Mouse (Mus musculus): Measurements from ENCODE around the gene D16Ertd472e. TPM values are rescaled to one million over a fixed set of nuclear protein-coding genes. Genes with fewer than 3 reads are reported as not detected.
"Not testable (repeated sequence)": the region's sequence is repeated elsewhere in the genome, so short reads cannot be mapped to it uniquely, and the experiment has no call there.

The D16Ertd472e gene
- polyA plus RNA-seq, 1 experiment from 2014 or later: 18.5 TPM

- Histone ChIP-seq H3K4me1 (replicated peaks; ENCODE audit: control insufficient read depth, insufficient read depth, low read length) (no peaks in the 10 kb centered on the region), H3K27me3 (ENCODE audit: control insufficient read depth, insufficient read depth, low read length) (no peaks in the 10 kb centered on the region), H3K9ac (ENCODE audit: low read depth, low read length) (no peak overlapping the region), H3K4me3 (ENCODE audit: low read depth, low read length) (no peak overlapping the region), H3K9me3 (ENCODE audit: control insufficient read depth, low read length) (no peaks in the 10 kb centered on the region), H3K4me2 (replicated peaks; ENCODE audit: low read depth, low read length) (no peak overlapping the region), H3K36me3 (ENCODE audit: control insufficient read depth, insufficient read depth, low read length) (no peaks in the 10 kb centered on the region), H3K27ac (ENCODE audit: low read depth, low read length) (no peak overlapping the region)
- 49% methylated on average over 6 of the region's 6 CpGs for WGBS
- no peak for ATAC-seq (ENCODE audit: low FRiP score)
- DNase-seq (ENCODE audit: low spot score): no peak
Measured at GRCm38 (mm10) chr16:78531957-78532605, 44.4 kb downstream of the D16Ertd472e start.

- DNase-seq (ENCODE audit: low spot score): no peak
- no peaks in the 10 kb centered on the region for H3K36me3 ChIP-seq (ENCODE audit: control insufficient read depth, insufficient read depth, low read length)
- no peak for ATAC-seq (ENCODE audit: low FRiP score)
- H3K9ac ChIP-seq (ENCODE audit: low read depth, low read length): no peak overlapping the region
- no peaks in the 10 kb centered on the region for H3K4me1 ChIP-seq (replicated peaks; ENCODE audit: control insufficient read depth, insufficient read depth, low read length)
- H3K4me3 ChIP-seq (ENCODE audit: low read depth, low read length): no peak overlapping the region
- no peak overlapping the region for H3K4me2 ChIP-seq (replicated peaks; ENCODE audit: low read depth, low read length)
- 86% methylated on average over 4 of the region's 4 CpGs for WGBS
- no peaks in the 10 kb centered on the region for H3K9me3 ChIP-seq (ENCODE audit: control insufficient read depth, low read length)
- H3K27ac ChIP-seq (ENCODE audit: low read depth, low read length): no peak overlapping the region
- no peaks in the 10 kb centered on the region for H3K27me3 ChIP-seq (ENCODE audit: control insufficient read depth, insufficient read depth, low read length)
Measured at GRCm38 (mm10) chr16:78522974-78523373, 53.5 kb downstream of the D16Ertd472e start.

GRCm38 (mm10) chr16:78518697-78519096 lies 57.8 kb downstream of the D16Ertd472e start:
- Histone ChIP-seq H3K27ac (ENCODE audit: low read depth, low read length) (no peak overlapping the region), H3K4me1 (replicated peaks; ENCODE audit: control insufficient read depth, insufficient read depth, low read length) (no peaks in the 10 kb centered on the region), H3K4me2 (replicated peaks; ENCODE audit: low read depth, low read length) (no peak overlapping the region), H3K27me3 (ENCODE audit: control insufficient read depth, insufficient read depth, low read length) (no peaks in the 10 kb centered on the region), H3K9ac (ENCODE audit: low read depth, low read length) (no peak overlapping the region), H3K9me3 (ENCODE audit: control insufficient read depth, low read length) (no peaks in the 10 kb centered on the region), H3K4me3 (ENCODE audit: low read depth, low read length) (no peak overlapping the region), H3K36me3 (ENCODE audit: control insufficient read depth, insufficient read depth, low read length) (no peaks in the 10 kb centered on the region)
- ATAC-seq (ENCODE audit: low FRiP score): no peak
- DNase-seq (ENCODE audit: low spot score): no peak
- WGBS: 85% methylated on average over 7 of the region's 7 CpGs

GRCm38 (mm10) chr16:78517171-78517570 lies 59.3 kb downstream of the D16Ertd472e start:
- Histone ChIP-seq H3K27ac (ENCODE audit: low read depth, low read length) (no peak overlapping the region), H3K36me3 (ENCODE audit: control insufficient read depth, insufficient read depth, low read length) (no peaks in the 10 kb centered on the region), H3K4me2 (replicated peaks; ENCODE audit: low read depth, low read length) (no peak overlapping the region), H3K4me1 (replicated peaks; ENCODE audit: control insufficient read depth, insufficient read depth, low read length) (no peaks in the 10 kb centered on the region), H3K27me3 (ENCODE audit: control insufficient read depth, insufficient read depth, low read length) (no peaks in the 10 kb centered on the region), H3K4me3 (ENCODE audit: low read depth, low read length) (no peak overlapping the region), H3K9ac (ENCODE audit: low read depth, low read length) (no peak overlapping the region), H3K9me3 (ENCODE audit: control insufficient read depth, low read length) (no peaks in the 10 kb centered on the region)
- ATAC-seq (ENCODE audit: low FRiP score) (no peak), DNase-seq (ENCODE audit: low spot score) (no peak)
- WGBS: 87% methylated on average over 2 of the region's 2 CpGs

- Histone ChIP-seq H3K27ac (ENCODE audit: low read depth, low read length) (no peak overlapping the region), H3K9me3 (ENCODE audit: control insufficient read depth, low read length) (no peaks in the 10 kb centered on the region), H3K36me3 (ENCODE audit: control insufficient read depth, insufficient read depth, low read length) (no peaks in the 10 kb centered on the region), H3K4me1 (replicated peaks; ENCODE audit: control insufficient read depth, insufficient read depth, low read length) (no peaks in the 10 kb centered on the region), H3K9ac (ENCODE audit: low read depth, low read length) (no peak overlapping the region), H3K4me3 (ENCODE audit: low read depth, low read length) (no peak overlapping the region), H3K27me3 (ENCODE audit: control insufficient read depth, insufficient read depth, low read length) (no peaks in the 10 kb centered on the region), H3K4me2 (replicated peaks; ENCODE audit: low read depth, low read length) (no peak overlapping the region)
- no peak for DNase-seq (ENCODE audit: low spot score)
- ATAC-seq (ENCODE audit: low FRiP score): no peak
- WGBS: 88% methylated on average over 8 of the region's 8 CpGs
Measured at GRCm38 (mm10) chr16:78511526-78511925, 65.0 kb downstream of the D16Ertd472e start.

- Histone ChIP-seq H3K4me1 (replicated peaks; ENCODE audit: control insufficient read depth, insufficient read depth, low read length) (no peaks in the 10 kb centered on the region), H3K9me3 (ENCODE audit: control insufficient read depth, low read length) (no peaks in the 10 kb centered on the region), H3K27ac (ENCODE audit: low read depth, low read length) (no peak overlapping the region), H3K36me3 (ENCODE audit: control insufficient read depth, insufficient read depth, low read length) (no peaks in the 10 kb centered on the region), H3K4me3 (ENCODE audit: low read depth, low read length) (no peak overlapping the region), H3K4me2 (replicated peaks; ENCODE audit: low read depth, low read length) (no peak overlapping the region), H3K27me3 (ENCODE audit: control insufficient read depth, insufficient read depth, low read length) (no peaks in the 10 kb centered on the region), H3K9ac (ENCODE audit: low read depth, low read length) (no peak overlapping the region)
- DNase-seq (ENCODE audit: low spot score): no peak
- ATAC-seq (ENCODE audit: low FRiP score): no peak
- WGBS: 94% methylated on average over 9 of the region's 9 CpGs
Measured at GRCm38 (mm10) chr16:78502492-78502891, 74.0 kb downstream of the D16Ertd472e start.

GRCm38 (mm10) chr16:78492696-78493095 lies 83.8 kb downstream of the D16Ertd472e start:
- H3K4me2 ChIP-seq (replicated peaks; ENCODE audit: low read depth, low read length); DNase-seq (ENCODE audit: low spot score); H3K36me3 ChIP-seq (ENCODE audit: control insufficient read depth, insufficient read depth, low read length); H3K4me3 ChIP-seq (ENCODE audit: low read depth, low read length); H3K9me3 ChIP-seq (ENCODE audit: control insufficient read depth, low read length); H3K27me3 ChIP-seq (ENCODE audit: control insufficient read depth, insufficient read depth, low read length); ATAC-seq (ENCODE audit: low FRiP score); H3K9ac ChIP-seq (ENCODE audit: low read depth, low read length); H3K27ac ChIP-seq (ENCODE audit: low read depth, low read length); H3K4me1 ChIP-seq (replicated peaks; ENCODE audit: control insufficient read depth, insufficient read depth, low read length): not testable (repeated sequence)
- WGBS: 94% methylated on average over 10 of the region's 12 CpGs

GRCm38 (mm10) chr16:78490779-78491178 lies 85.7 kb downstream of the D16Ertd472e start:
- Histone ChIP-seq H3K4me1 (replicated peaks; ENCODE audit: control insufficient read depth, insufficient read depth, low read length) (no peaks in the 10 kb centered on the region), H3K36me3 (ENCODE audit: control insufficient read depth, insufficient read depth, low read length) (no peaks in the 10 kb centered on the region), H3K4me3 (ENCODE audit: low read depth, low read length) (no peak overlapping the region), H3K27ac (ENCODE audit: low read depth, low read length) (no peak overlapping the region), H3K9me3 (ENCODE audit: control insufficient read depth, low read length) (no peaks in the 10 kb centered on the region), H3K4me2 (replicated peaks; ENCODE audit: low read depth, low read length) (no peak overlapping the region), H3K9ac (ENCODE audit: low read depth, low read length) (no peak overlapping the region), H3K27me3 (ENCODE audit: control insufficient read depth, insufficient read depth, low read length) (no peaks in the 10 kb centered on the region)
- DNase-seq (ENCODE audit: low spot score): no peak
- no peak for ATAC-seq (ENCODE audit: low FRiP score)
- WGBS: 63% methylated on average over 5 of the region's 5 CpGs
